Mouse (Mus musculus) stomach, postnatal 0 days (tissue): Measurements from ENCODE around the gene Zcchc18.

Source experiments
- CTCF ChIP-seq: IDR thresholded peaks from 2 replicates; pipeline ENCODE4 v1.5.1; 2016; ENCODE audit warnings: antibody characterized with exemption, low read depth, mild to moderate bottlenecking, moderate library complexity
- EP300 ChIP-seq: optimal IDR thresholded peaks from 2 replicates; pipeline ENCODE3; 2016; ENCODE audit warnings: antibody characterized with exemption

DNA sequence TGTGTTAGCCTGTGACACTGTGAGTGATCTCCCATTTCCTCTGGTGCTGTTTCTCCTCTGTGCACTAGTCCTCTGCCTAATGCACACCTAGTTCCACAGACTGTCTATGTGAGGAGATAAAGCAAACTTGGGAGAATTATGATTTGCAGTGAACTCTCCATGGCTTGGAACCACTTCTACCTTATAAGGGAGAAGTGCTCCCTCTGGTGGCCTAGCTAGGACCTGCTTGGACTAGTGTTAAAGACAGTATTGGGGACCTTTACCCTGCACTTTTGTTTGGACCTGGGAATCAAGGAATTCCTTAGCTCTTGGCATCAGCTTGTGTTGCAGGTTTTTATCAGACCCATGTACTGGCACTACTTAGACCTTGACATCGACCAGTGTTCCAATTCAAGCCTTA is 26.4 kb downstream of the Zcchc18 start:
- TF ChIP-seq CTCF (peak; percentile 78), EP300 (no peak)
